Mouse (Mus musculus): ENCODE results near the gene Mmp28. TPM values are rescaled to one million over a fixed set of nuclear protein-coding genes. Genes with fewer than 3 reads are reported as not detected.

The Mmp28 gene
- 1.9 and 3.1 TPM in 2 replicates for polyA plus RNA-seq (2016; fragmentation: Nextera tagmentation; extraction: Ambion mirVana)

GRCm38 (mm10) chr11:83462711-83463244 lies at the start of gene Mmp28:
Gene Mmp28 (minus strand): TSS chr11:83463071.
- no peaks in the 10 kb centered on the region for H3K9me3 ChIP-seq
- no peaks in the 10 kb centered on the region for H3K36me3 ChIP-seq
- DNase-seq (ENCODE audit: low spot score), result no peak
- peak within 1 kb of the TSS; percentile 80 for H3K27ac ChIP-seq
- H3K27me3 ChIP-seq (ENCODE audit: insufficient read depth, poor library complexity, severe bottlenecking), result peaks cover 64% of the 10 kb centered on the region
- WGBS, result under 1% methylated on average over 41 of the region's 42 CpGs
- H3K4me3 ChIP-seq, result peak within 1 kb of the TSS; percentile 75
- H3K4me1 ChIP-seq, result peaks cover 41% of the 10 kb centered on the region

GRCm38 (mm10) chr11:83509521-83509920 lies 46.6 kb upstream of the Mmp28 start:
- H3K4me3 ChIP-seq, result no peak overlapping the region
- no peak for DNase-seq (ENCODE audit: low spot score)
- H3K36me3 ChIP-seq, result peaks cover 39% of the 10 kb centered on the region

GRCm38 (mm10) chr11:83504308-83504707 lies 41.4 kb upstream of the Mmp28 start:
- Histone ChIP-seq H3K36me3 (peaks cover 82% of the 10 kb centered on the region), H3K9me3 (no peaks in the 10 kb centered on the region), H3K27ac (no peak overlapping the region), H3K4me1 (no peaks in the 10 kb centered on the region), H3K27me3 (ENCODE audit: insufficient read depth, poor library complexity, severe bottlenecking) (no peaks in the 10 kb centered on the region), H3K4me3 (no peak overlapping the region)
- 92% methylated on average over 5 of the region's 5 CpGs for WGBS
- no peak for DNase-seq (ENCODE audit: low spot score)

More at GRCm38 (mm10) chr11:83509521-83509920, 46.6 kb upstream of the Mmp28 start:
- H3K4me1 ChIP-seq, result no peaks in the 10 kb centered on the region
- no peak overlapping the region for H3K27ac ChIP-seq
- H3K9me3 ChIP-seq, result no peaks in the 10 kb centered on the region
- H3K27me3 ChIP-seq (ENCODE audit: insufficient read depth, poor library complexity, severe bottlenecking), result no peaks in the 10 kb centered on the region

GRCm38 (mm10) chr11:83495571-83495970 lies 32.7 kb upstream of the Mmp28 start:
- H3K4me3 ChIP-seq, result no peak overlapping the region
- H3K4me1 ChIP-seq, result no peaks in the 10 kb centered on the region
- WGBS, result 88% methylated on average over 2 of the region's 2 CpGs
- H3K27me3 ChIP-seq (ENCODE audit: insufficient read depth, poor library complexity, severe bottlenecking), result no peaks in the 10 kb centered on the region
- no peaks in the 10 kb centered on the region for H3K9me3 ChIP-seq
- H3K27ac ChIP-seq, result no peak overlapping the region
- no peak for DNase-seq (ENCODE audit: low spot score)
- peaks cover 55% of the 10 kb centered on the region for H3K36me3 ChIP-seq

- no peak overlapping the region for H3K27ac ChIP-seq
Measured at GRCm38 (mm10) chr11:83491488-83491887, 28.6 kb upstream of the Mmp28 start.

GRCm38 (mm10) chr11:83473235-83474016 lies 10.6 kb upstream of the Mmp28 start:
- Histone ChIP-seq H3K36me3 (peaks cover 18% of the 10 kb centered on the region), H3K27ac (peak overlapping the region; percentile 99), H3K27me3 (ENCODE audit: insufficient read depth, poor library complexity, severe bottlenecking) (0 out of 2 replicates have a peak, but pooled peaks cover 6% of the 10 kb centered on the region), H3K9me3 (no peaks in the 10 kb centered on the region), H3K4me3 (peak overlapping the region; percentile 80), H3K4me1 (peaks cover 18% of the 10 kb centered on the region)
- under 1% methylated on average over 51 of the region's 52 CpGs for WGBS
- no peak for DNase-seq (ENCODE audit: low spot score)

More at GRCm38 (mm10) chr11:83491488-83491887, 28.6 kb upstream of the Mmp28 start:
- Histone ChIP-seq H3K4me3 (no peak overlapping the region), H3K9me3 (no peaks in the 10 kb centered on the region), H3K4me1 (no peaks in the 10 kb centered on the region), H3K36me3 (peaks cover 67% of the 10 kb centered on the region), H3K27me3 (ENCODE audit: insufficient read depth, poor library complexity, severe bottlenecking) (no peaks in the 10 kb centered on the region)
- WGBS, result 90% methylated on average over 4 of the region's 4 CpGs
- DNase-seq (ENCODE audit: low spot score), result no peak

GRCm38 (mm10) chr11:83472324-83473234 lies 9.7 kb upstream of the Mmp28 start, which contains the start of gene Taf15:
Gene Taf15 (plus strand): TSS chr11:83473086.
- WGBS, result under 1% methylated on average over 66 of the region's 66 CpGs
- Histone ChIP-seq H3K27ac (peak within 1 kb of the TSS; percentile 99), H3K36me3 (peaks cover 12% of the 10 kb centered on the region), H3K4me1 (peaks cover 19% of the 10 kb centered on the region), H3K27me3 (ENCODE audit: insufficient read depth, poor library complexity, severe bottlenecking) (0 out of 2 replicates have a peak, but pooled peaks cover 6% of the 10 kb centered on the region), H3K9me3 (no peaks in the 10 kb centered on the region), H3K4me3 (peak within 1 kb of the TSS; percentile 80)
- DNase-seq (ENCODE audit: low spot score), result peak; percentile 97

GRCm38 (mm10) chr11:83471766-83472165 lies 8.9 kb upstream of the Mmp28 start:
- WGBS, result 84% methylated on average over 2 of the region's 2 CpGs
- peaks cover 27% of the 10 kb centered on the region for H3K4me1 ChIP-seq
- H3K9me3 ChIP-seq, result no peaks in the 10 kb centered on the region
- no peak overlapping the region; the same call in 1 of the 2 replicates for H3K27ac ChIP-seq
- peaks cover 6% of the 10 kb centered on the region; the same call in 1 of the 2 replicates for H3K36me3 ChIP-seq
- 0 out of 2 replicates have a peak, but pooled peaks cover 6% of the 10 kb centered on the region for H3K27me3 ChIP-seq (ENCODE audit: insufficient read depth, poor library complexity, severe bottlenecking)
- H3K4me3 ChIP-seq, result peak overlapping the region; percentile 80; the same call in 1 of the 2 replicates
- no peak for DNase-seq (ENCODE audit: low spot score)

GRCm38 (mm10) chr11:83468765-83469164 lies 5.9 kb upstream of the Mmp28 start:
- Histone ChIP-seq H3K27me3 (ENCODE audit: insufficient read depth, poor library complexity, severe bottlenecking) (peaks cover 26% of the 10 kb centered on the region), H3K4me3 (no peak overlapping the region), H3K27ac (no peak overlapping the region), H3K9me3 (no peaks in the 10 kb centered on the region), H3K4me1 (peaks cover 29% of the 10 kb centered on the region), H3K36me3 (no peaks in the 10 kb centered on the region)
- no peak for DNase-seq (ENCODE audit: low spot score)
- 89% methylated on average over 3 of the region's 3 CpGs for WGBS

- Histone ChIP-seq H3K27me3 (ENCODE audit: insufficient read depth, poor library complexity, severe bottlenecking) (peaks cover 42% of the 10 kb centered on the region), H3K9me3 (no peaks in the 10 kb centered on the region), H3K36me3 (no peaks in the 10 kb centered on the region), H3K4me1 (peaks cover 39% of the 10 kb centered on the region), H3K4me3 (0 out of 2 replicates have a peak overlapping the region, but pooled peaks have one; percentile 4), H3K27ac (peak overlapping the region; percentile 48; the same call in 1 of the 2 replicates)
- WGBS, result 32% methylated on average over 11 of the region's 11 CpGs
- DNase-seq (ENCODE audit: low spot score), result peak; percentile 91
Measured at GRCm38 (mm10) chr11:83467120-83467652, 4.3 kb upstream of the Mmp28 start.

GRCm38 (mm10) chr11:83465976-83466375 lies 3.1 kb upstream of the Mmp28 start:
- 29% methylated on average over 2 of the region's 2 CpGs for WGBS
- H3K27me3 ChIP-seq (ENCODE audit: insufficient read depth, poor library complexity, severe bottlenecking), result peaks cover 53% of the 10 kb centered on the region

GRCm38 (mm10) chr11:83461462-83462027 lies 1.3 kb downstream of the Mmp28 start:
- 67% methylated on average over 10 of the region's 10 CpGs for WGBS
- H3K4me1 ChIP-seq, result peaks cover 42% of the 10 kb centered on the region
- H3K27ac ChIP-seq, result no peak overlapping the region; the same call in 1 of the 2 replicates
- peaks cover 66% of the 10 kb centered on the region for H3K27me3 ChIP-seq (ENCODE audit: insufficient read depth, poor library complexity, severe bottlenecking)
- H3K36me3 ChIP-seq, result no peaks in the 10 kb centered on the region
- H3K9me3 ChIP-seq, result no peaks in the 10 kb centered on the region
- DNase-seq (ENCODE audit: low spot score), result no peak
- H3K4me3 ChIP-seq, result peak overlapping the region; percentile 75; the same call in 1 of the 2 replicates

More at GRCm38 (mm10) chr11:83465976-83466375, 3.1 kb upstream of the Mmp28 start:
- Histone ChIP-seq H3K9me3 (no peaks in the 10 kb centered on the region), H3K4me1 (peaks cover 34% of the 10 kb centered on the region), H3K36me3 (no peaks in the 10 kb centered on the region), H3K4me3 (no peak overlapping the region), H3K27ac (no peak overlapping the region)
- DNase-seq (ENCODE audit: low spot score), result no peak

All from heart, embryonic 10.5 days (tissue).